Mouse (Mus musculus): Measurements from ENCODE around the gene Samhd1. TPM values are rescaled to one million over a fixed set of nuclear protein-coding genes. Genes with fewer than 3 reads are reported as not detected.

The Samhd1 gene
- polyA plus RNA-seq, 1 experiment from 2014 or later: 32.7 TPM

DNA sequence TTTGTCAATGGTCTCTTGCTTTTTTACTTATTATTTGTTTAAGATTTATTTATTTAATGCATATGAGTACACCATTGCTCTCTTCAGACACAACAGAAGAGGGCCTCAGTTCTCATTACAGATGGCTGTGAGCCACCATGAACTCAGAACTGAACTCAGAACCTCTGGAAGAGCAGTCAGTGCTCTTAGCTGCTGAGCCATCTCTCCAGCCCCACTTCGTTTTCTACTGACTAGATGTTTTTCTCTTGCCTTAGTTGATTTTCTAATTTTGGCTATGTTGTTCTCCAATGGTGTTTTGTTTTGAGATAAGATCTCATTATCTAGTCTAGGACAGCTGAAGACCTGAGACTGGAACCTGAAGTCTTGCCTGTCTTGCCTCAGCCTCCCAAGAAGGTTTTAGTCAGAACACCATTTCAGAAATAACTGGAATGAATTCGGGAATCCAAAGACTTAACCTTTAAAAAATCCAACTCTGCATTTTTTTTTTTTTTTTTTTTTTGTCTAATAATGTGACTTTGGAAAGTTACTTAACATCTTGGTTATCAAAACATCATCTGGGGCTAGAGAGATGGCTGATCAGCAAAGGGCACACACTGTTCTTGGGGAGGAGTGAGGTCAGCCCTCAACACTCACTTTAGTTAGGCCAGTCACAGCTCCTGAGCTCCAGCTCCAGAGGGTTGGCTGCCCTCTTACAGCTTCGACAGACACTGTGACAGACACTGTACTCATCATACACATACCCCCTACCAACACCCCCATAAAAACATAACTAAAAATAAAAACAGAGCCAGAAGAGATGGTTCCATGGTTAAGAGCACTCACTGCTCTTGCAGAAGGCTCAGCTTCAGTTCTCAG, 2.2 kb downstream of the Samhd1 start:
- no peaks in the 10 kb centered on the region; the same call in none of the 2 replicates for H3K4me1 ChIP-seq (ENCODE audit: control insufficient read depth, insufficient read depth, low read length)
- H3K36me3 ChIP-seq (ENCODE audit: control insufficient read depth, insufficient read depth, low read length): peaks cover 4% of the 10 kb centered on the region; the same call in 1 of the 2 replicates
- WGBS: 80% methylated on average over 3 of the region's 3 CpGs
- no peak overlapping the region for H3K9ac ChIP-seq (ENCODE audit: low read depth, low read length)
- no peak overlapping the region; the same call in 1 of the 2 replicates for H3K4me2 ChIP-seq (replicated peaks; ENCODE audit: low read depth, low read length)
- H3K27me3 ChIP-seq (ENCODE audit: control insufficient read depth, insufficient read depth, low read length): no peaks in the 10 kb centered on the region
- no peak overlapping the region for H3K27ac ChIP-seq (ENCODE audit: low read depth, low read length)
- H3K4me3 ChIP-seq (ENCODE audit: low read length): no peak overlapping the region
- no peaks in the 10 kb centered on the region for H3K9me3 ChIP-seq (ENCODE audit: control insufficient read depth, low read length)
- ATAC-seq (ENCODE audit: low FRiP score, low TSS enrichment): no peak

DNA sequence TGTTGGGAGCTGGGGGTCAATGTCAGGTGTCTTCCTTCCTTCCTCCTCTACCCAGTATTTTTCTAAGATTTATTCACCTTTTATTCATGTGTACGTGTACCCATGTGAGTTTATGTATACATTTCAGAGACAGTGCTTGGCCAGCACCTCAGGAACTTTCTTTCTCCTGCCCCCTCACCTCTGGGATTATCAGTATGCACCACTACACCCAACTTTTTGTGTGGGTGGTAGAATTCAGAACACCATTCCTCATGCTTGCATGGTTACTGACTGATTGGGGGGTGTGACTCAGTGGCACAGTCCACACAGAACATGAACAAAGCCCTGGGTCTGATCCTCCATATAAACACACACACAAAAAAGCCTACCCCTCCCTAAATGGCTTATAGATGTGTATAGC, 3.0 kb downstream of the Samhd1 start:
- whole genome bisulfite sequencing: 83% methylated on average over 1 of the region's 1 CpGs
- Histone ChIP-seq H3K4me1 (ENCODE audit: control insufficient read depth, insufficient read depth, low read length) (no peaks in the 10 kb centered on the region; the same call in none of the 2 replicates), H3K27me3 (ENCODE audit: control insufficient read depth, insufficient read depth, low read length) (no peaks in the 10 kb centered on the region), H3K9ac (ENCODE audit: low read depth, low read length) (no peak overlapping the region), H3K9me3 (ENCODE audit: control insufficient read depth, low read length) (no peaks in the 10 kb centered on the region), H3K27ac (ENCODE audit: low read depth, low read length) (no peak overlapping the region), H3K4me2 (replicated peaks; ENCODE audit: low read depth, low read length) (no peak overlapping the region), H3K4me3 (ENCODE audit: low read length) (no peak overlapping the region), H3K36me3 (ENCODE audit: control insufficient read depth, insufficient read depth, low read length) (peaks cover 10% of the 10 kb centered on the region; the same call in 1 of the 2 replicates)
- no peak for ATAC-seq (ENCODE audit: low FRiP score, low TSS enrichment)

DNA sequence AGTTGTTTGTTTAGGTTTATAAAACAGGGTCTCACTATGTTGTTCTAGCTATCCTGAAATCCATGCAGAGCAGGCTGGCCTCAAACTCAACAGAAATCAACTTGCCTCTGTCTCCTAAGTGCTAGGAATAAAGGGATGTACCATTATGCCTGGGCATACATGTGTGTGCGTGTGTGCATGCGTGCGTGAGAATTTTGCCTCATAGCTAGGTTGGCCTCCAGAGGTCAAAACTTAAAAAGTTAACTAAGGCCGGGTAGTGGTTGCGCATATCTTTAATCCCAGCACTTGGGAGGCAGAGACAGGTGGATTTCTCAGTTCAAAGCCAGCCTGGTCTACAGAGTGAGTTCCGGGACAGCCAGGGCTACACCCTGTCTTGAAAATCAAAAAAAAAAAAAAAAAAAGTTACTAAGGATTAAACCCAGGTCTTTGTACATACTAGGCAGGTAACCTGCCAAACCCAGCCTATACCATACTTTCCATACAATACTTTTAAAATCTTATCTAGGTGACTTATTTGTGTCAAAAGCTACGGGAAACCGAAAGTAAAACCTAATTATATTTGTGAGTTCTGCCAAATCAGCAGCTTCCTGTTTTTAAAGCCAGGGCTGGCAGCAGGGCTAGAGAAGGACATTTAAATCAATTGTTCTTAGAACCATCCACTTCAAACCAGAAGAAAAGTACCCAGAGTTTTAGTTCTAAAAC, 4.1 kb downstream of the Samhd1 start:
- H3K9me3 ChIP-seq (ENCODE audit: control insufficient read depth, low read length): no peaks in the 10 kb centered on the region
- H3K27ac ChIP-seq (ENCODE audit: low read depth, low read length): no peak overlapping the region
- no peaks in the 10 kb centered on the region; the same call in none of the 2 replicates for H3K4me1 ChIP-seq (ENCODE audit: control insufficient read depth, insufficient read depth, low read length)
- H3K36me3 ChIP-seq (ENCODE audit: control insufficient read depth, insufficient read depth, low read length): peaks cover 11% of the 10 kb centered on the region; the same call in 1 of the 2 replicates
- 87% methylated on average over 8 of the region's 8 CpGs for WGBS
- no peak overlapping the region for H3K9ac ChIP-seq (ENCODE audit: low read depth, low read length)
- ATAC-seq (ENCODE audit: low FRiP score, low TSS enrichment): no peak
- no peak overlapping the region for H3K4me2 ChIP-seq (replicated peaks; ENCODE audit: low read depth, low read length)
- no peaks in the 10 kb centered on the region for H3K27me3 ChIP-seq (ENCODE audit: control insufficient read depth, insufficient read depth, low read length)
- no peak overlapping the region for H3K4me3 ChIP-seq (ENCODE audit: low read length)

DNA sequence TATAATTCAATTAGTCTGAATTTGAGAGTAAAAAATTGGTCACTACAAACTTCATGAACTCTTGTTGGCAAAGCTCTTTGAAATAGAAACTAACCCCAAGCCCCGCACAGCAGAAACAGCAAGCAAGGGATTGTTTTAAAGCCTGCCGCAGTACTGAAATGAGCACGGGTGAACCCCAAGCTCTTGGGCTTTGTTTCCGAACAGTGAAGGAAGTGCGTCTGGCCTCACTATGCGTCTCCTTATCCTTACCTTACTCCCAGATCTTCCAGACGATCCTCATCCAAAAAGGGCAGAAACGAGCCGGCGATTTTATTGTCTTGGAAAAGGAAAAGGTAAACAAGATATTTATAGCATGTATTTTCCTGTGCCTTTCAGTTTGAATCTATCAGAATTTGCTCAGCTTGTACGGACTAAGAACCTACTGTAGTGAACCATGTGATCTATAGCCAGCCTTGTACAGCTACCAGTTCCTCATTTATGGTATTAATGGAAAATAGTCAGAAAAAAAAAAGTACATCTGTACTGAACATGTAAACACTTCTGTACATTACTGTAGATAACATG, 5.4 kb downstream of the Samhd1 start:
- no peak overlapping the region for H3K9ac ChIP-seq (ENCODE audit: low read depth, low read length)
- H3K27me3 ChIP-seq (ENCODE audit: control insufficient read depth, insufficient read depth, low read length): no peaks in the 10 kb centered on the region

DNA sequence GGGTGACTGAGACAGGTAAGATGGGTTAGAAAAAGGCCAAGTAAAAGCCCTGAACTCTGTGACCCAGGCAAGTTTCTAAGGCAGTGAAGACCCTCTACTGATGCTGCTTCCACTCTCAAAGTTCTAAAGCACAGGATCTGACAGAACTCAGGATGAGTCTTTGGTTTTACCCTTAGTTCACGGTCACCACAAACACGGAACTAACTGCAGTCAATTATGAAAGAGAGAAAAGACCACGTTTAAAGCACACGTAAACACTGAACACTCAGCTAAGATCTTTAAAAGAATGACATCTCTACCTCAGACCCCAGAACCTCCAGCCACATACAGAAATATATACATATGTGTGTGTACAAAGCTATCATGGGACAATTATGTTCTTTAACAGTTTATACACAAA, 6.0 kb downstream of the Samhd1 start:
- H3K4me3 ChIP-seq (ENCODE audit: low read length): no peak overlapping the region
- no peak overlapping the region for H3K9ac ChIP-seq (ENCODE audit: low read depth, low read length)
- 96% methylated on average over 4 of the region's 4 CpGs for WGBS
- no peak for ATAC-seq (ENCODE audit: low FRiP score, low TSS enrichment)
- H3K27ac ChIP-seq (ENCODE audit: low read depth, low read length): no peak overlapping the region
- H3K36me3 ChIP-seq (ENCODE audit: control insufficient read depth, insufficient read depth, low read length): peaks cover 11% of the 10 kb centered on the region; the same call in 1 of the 2 replicates
- no peaks in the 10 kb centered on the region; the same call in 1 of the 2 replicates for H3K4me1 ChIP-seq (ENCODE audit: control insufficient read depth, insufficient read depth, low read length)
- H3K4me2 ChIP-seq (replicated peaks; ENCODE audit: low read depth, low read length): no peak overlapping the region
- H3K9me3 ChIP-seq (ENCODE audit: control insufficient read depth, low read length): no peaks in the 10 kb centered on the region
- no peaks in the 10 kb centered on the region for H3K27me3 ChIP-seq (ENCODE audit: control insufficient read depth, insufficient read depth, low read length)

More for the DNA sequence above, 5.4 kb downstream of the Samhd1 start:
- H3K4me2 ChIP-seq (replicated peaks; ENCODE audit: low read depth, low read length): no peak overlapping the region
- peaks cover 11% of the 10 kb centered on the region; the same call in 1 of the 2 replicates for H3K36me3 ChIP-seq (ENCODE audit: control insufficient read depth, insufficient read depth, low read length)
- no peaks in the 10 kb centered on the region; the same call in 1 of the 2 replicates for H3K4me1 ChIP-seq (ENCODE audit: control insufficient read depth, insufficient read depth, low read length)
- ATAC-seq (ENCODE audit: low FRiP score, low TSS enrichment): no peak
- WGBS: 79% methylated on average over 11 of the region's 11 CpGs
- no peak overlapping the region for H3K27ac ChIP-seq (ENCODE audit: low read depth, low read length)
- no peaks in the 10 kb centered on the region for H3K9me3 ChIP-seq (ENCODE audit: control insufficient read depth, low read length)
- no peak overlapping the region for H3K4me3 ChIP-seq (ENCODE audit: low read length)

DNA sequence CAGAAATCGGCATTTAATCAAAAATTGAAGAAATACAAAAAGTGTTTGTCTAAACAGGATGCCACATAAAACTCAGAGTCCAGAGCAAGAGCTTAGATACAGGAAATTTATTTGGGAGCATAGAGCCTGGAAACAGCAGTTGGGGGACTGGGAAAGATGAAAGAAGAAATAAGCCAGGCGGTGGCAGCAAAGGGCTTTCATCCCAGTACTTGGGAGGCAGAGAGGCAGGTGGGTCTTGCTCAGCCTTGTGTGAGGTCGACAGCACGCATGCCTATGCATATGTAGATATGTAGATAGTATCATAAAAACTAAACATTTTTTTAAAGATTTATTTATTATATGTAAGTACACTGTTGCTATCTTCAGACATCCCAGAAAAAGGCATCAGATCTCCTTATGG, 7.0 kb downstream of the Samhd1 start:
- no peak for ATAC-seq (ENCODE audit: low FRiP score, low TSS enrichment)
- Histone ChIP-seq H3K4me3 (ENCODE audit: low read length) (no peak overlapping the region), H3K27me3 (ENCODE audit: control insufficient read depth, insufficient read depth, low read length) (no peaks in the 10 kb centered on the region), H3K9me3 (ENCODE audit: control insufficient read depth, low read length) (no peaks in the 10 kb centered on the region), H3K4me1 (ENCODE audit: control insufficient read depth, insufficient read depth, low read length) (no peaks in the 10 kb centered on the region), H3K4me2 (replicated peaks; ENCODE audit: low read depth, low read length) (no peak overlapping the region), H3K27ac (ENCODE audit: low read depth, low read length) (no peak overlapping the region), H3K9ac (ENCODE audit: low read depth, low read length) (no peak overlapping the region), H3K36me3 (ENCODE audit: control insufficient read depth, insufficient read depth, low read length) (peaks cover 13% of the 10 kb centered on the region; the same call in 1 of the 2 replicates)
- WGBS: 67% methylated on average over 4 of the region's 4 CpGs

DNA sequence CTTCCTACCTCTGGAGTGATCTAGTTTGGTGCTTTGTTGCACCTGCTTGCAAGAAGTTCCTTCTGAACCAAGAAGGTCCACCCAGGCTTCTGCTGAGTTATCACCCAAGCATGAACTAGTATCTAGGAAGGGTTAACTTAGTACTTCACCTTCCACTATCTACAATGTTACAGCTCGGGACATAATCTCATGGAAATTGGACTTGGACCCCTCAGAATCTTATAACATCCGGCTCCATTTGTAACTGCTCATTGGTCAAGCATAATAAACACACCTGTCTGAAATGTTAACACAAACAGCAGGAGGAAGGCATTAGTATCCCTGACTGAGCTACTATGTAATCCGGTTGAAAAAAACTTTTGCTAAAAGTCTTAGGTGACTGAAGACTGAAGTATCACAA, 7.7 kb downstream of the Samhd1 start:
- ATAC-seq (ENCODE audit: low FRiP score, low TSS enrichment): no peak
- no peaks in the 10 kb centered on the region for H3K9me3 ChIP-seq (ENCODE audit: control insufficient read depth, low read length)
- peaks cover 14% of the 10 kb centered on the region; the same call in 1 of the 2 replicates for H3K36me3 ChIP-seq (ENCODE audit: control insufficient read depth, insufficient read depth, low read length)
- H3K4me3 ChIP-seq (ENCODE audit: low read length): no peak overlapping the region
- H3K27me3 ChIP-seq (ENCODE audit: control insufficient read depth, insufficient read depth, low read length): no peaks in the 10 kb centered on the region
- no peak overlapping the region for H3K4me2 ChIP-seq (replicated peaks; ENCODE audit: low read depth, low read length)
- no peaks in the 10 kb centered on the region for H3K4me1 ChIP-seq (ENCODE audit: control insufficient read depth, insufficient read depth, low read length)
- H3K27ac ChIP-seq (ENCODE audit: low read depth, low read length): no peak overlapping the region
- WGBS: 90% methylated on average over 3 of the region's 3 CpGs
- H3K9ac ChIP-seq (ENCODE audit: low read depth, low read length): no peak overlapping the region

DNA sequence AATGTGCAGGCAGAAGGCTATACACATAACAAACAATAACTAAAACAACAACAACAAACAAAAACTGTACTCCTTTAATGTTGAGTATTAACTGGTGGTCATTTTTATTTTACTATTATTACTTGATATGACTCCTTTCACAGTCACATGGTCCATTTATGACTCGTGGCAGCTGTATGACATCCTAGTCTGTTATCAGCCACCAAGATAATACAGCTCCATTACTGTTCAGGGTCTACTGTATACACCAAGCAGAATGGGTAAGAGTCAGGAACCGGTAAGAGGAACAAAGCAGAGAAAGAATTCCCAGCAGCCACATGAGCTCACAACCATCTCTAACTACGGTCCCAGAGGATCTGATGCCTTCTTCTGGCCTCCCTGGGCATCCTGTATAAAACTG, 9.8 kb downstream of the Samhd1 start:
- H3K9me3 ChIP-seq (ENCODE audit: control insufficient read depth, low read length): no peaks in the 10 kb centered on the region
- H3K27me3 ChIP-seq (ENCODE audit: control insufficient read depth, insufficient read depth, low read length): no peaks in the 10 kb centered on the region
- H3K36me3 ChIP-seq (ENCODE audit: control insufficient read depth, insufficient read depth, low read length): peaks cover 32% of the 10 kb centered on the region; the same call in 1 of the 2 replicates
- WGBS: 88% methylated on average over 3 of the region's 3 CpGs
- H3K27ac ChIP-seq (ENCODE audit: low read depth, low read length): no peak overlapping the region
- no peak overlapping the region for H3K4me3 ChIP-seq (ENCODE audit: low read length)
- H3K4me2 ChIP-seq (replicated peaks; ENCODE audit: low read depth, low read length): no peak overlapping the region
- H3K9ac ChIP-seq (ENCODE audit: low read depth, low read length): no peak overlapping the region
- H3K4me1 ChIP-seq (ENCODE audit: control insufficient read depth, insufficient read depth, low read length): no peaks in the 10 kb centered on the region
- no peak for ATAC-seq (ENCODE audit: low FRiP score, low TSS enrichment)

Data from kidney, embryonic 14.5 days (tissue).